Mouse (Mus musculus): Measurements from ENCODE around the gene Lce3a. TPM values are rescaled to one million over a fixed set of nuclear protein-coding genes. Genes with fewer than 3 reads are reported as not detected.
A peak's percentile ranks its signal among the peaks of the same experiment; 100 is the strongest.

The Lce3a gene
- polyA plus RNA-seq, 1 experiment from 2014 or later: not detected

DNA sequence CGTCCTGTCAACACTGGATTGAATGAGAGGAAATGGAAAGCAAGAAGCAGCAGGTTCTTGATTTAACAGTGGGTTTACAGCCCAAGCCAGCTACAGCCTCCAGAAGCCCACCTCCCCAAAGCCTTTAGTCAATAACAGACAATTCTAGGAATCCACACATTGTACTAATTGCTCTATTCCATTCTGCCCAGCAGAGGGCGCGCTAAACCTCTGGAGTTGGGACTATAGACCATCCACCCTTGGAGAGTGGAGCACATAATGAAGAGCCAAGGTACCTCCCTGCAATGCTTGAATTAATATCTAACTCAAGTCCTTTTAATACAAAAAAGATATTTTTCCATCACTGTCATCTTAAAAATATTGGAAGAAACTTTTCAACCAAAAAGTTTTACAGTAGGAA lies 23.0 kb downstream of the Lce3a start:
- WGBS: 20% methylated on average over 3 of the region's 3 CpGs
- peak; percentile 44 for DNase-seq
- H3K9ac ChIP-seq (replicated peaks; ENCODE audit: low read length): no peak overlapping the region

DNA sequence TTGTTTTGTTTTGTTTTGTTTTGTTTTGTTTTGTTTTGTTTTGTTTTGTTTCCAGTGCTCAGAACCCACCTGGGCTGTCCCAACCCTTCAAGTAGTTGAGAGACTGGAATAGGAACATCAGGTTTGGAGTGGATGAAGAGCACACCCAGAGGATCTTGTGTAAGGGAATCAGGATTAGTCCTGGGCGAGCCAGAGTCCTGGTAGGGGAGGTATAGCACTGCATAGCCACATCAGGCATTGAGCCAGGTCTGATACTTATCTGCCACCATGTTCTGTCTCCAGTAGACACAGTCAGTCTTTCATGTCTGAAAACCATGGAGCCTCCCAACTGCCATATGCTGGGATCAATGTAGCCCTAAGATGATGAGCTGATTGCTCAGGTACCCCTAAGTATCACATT lies 31.5 kb downstream of the Lce3a start:
- Histone ChIP-seq H3K4me3 (replicated peaks; ENCODE audit: low read depth, low read length) (no peak overlapping the region), H3K9ac (replicated peaks; ENCODE audit: low read length) (no peak overlapping the region), H3K4me2 (ENCODE audit: low read length) (no peak overlapping the region), H3K27ac (replicated peaks; ENCODE audit: low read depth, low read length) (no peak overlapping the region), H3K9me3 (ENCODE audit: control insufficient read depth, low read length) (no peaks in the 10 kb centered on the region), H3K4me1 (ENCODE audit: control insufficient read depth, insufficient read depth, low read length) (no peaks in the 10 kb centered on the region), H3K27me3 (ENCODE audit: control insufficient read depth, insufficient read depth, low read length) (no peaks in the 10 kb centered on the region), H3K36me3 (ENCODE audit: control insufficient read depth, insufficient read depth, low read length) (no peaks in the 10 kb centered on the region)
- no peak for ATAC-seq (ENCODE audit: low FRiP score, low TSS enrichment)
- 50% methylated on average over 1 of the region's 1 CpGs for WGBS
- DNase-seq: no peak

More for the DNA sequence above, 23.0 kb downstream of the Lce3a start:
- Histone ChIP-seq H3K36me3 (ENCODE audit: control insufficient read depth, insufficient read depth, low read length) (no peaks in the 10 kb centered on the region), H3K4me1 (ENCODE audit: control insufficient read depth, insufficient read depth, low read length) (no peaks in the 10 kb centered on the region), H3K27me3 (ENCODE audit: control insufficient read depth, insufficient read depth, low read length) (no peaks in the 10 kb centered on the region), H3K4me3 (replicated peaks; ENCODE audit: low read depth, low read length) (no peak overlapping the region), H3K27ac (replicated peaks; ENCODE audit: low read depth, low read length) (no peak overlapping the region), H3K9me3 (ENCODE audit: control insufficient read depth, low read length) (no peaks in the 10 kb centered on the region), H3K4me2 (ENCODE audit: low read length) (no peak overlapping the region)
- no peak for ATAC-seq (ENCODE audit: low FRiP score, low TSS enrichment)

DNA sequence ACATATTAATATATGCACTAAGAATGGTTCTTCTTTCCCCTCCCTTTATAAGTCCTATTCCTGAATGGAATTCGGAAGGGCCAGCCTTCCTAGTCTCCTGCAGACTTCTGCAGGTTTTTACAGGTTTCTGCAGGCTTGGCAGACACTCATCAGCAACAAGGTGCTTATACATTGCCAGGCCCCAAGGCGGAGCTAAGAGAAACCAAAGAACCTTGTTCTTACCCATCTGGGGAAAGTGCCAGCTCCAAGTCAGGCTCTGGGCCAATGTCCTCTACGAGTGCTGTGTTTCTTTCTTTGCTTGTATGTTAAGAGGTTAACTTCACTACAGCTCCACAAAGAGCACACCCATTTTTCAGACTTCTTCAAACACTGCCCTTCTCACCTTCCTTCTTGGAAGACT lies 32.0 kb downstream of the Lce3a start:
- Histone ChIP-seq H3K4me2 (ENCODE audit: low read length) (no peak overlapping the region), H3K4me3 (replicated peaks; ENCODE audit: low read depth, low read length) (no peak overlapping the region), H3K9ac (replicated peaks; ENCODE audit: low read length) (no peak overlapping the region), H3K27me3 (ENCODE audit: control insufficient read depth, insufficient read depth, low read length) (no peaks in the 10 kb centered on the region), H3K9me3 (ENCODE audit: control insufficient read depth, low read length) (no peaks in the 10 kb centered on the region), H3K4me1 (ENCODE audit: control insufficient read depth, insufficient read depth, low read length) (no peaks in the 10 kb centered on the region), H3K36me3 (ENCODE audit: control insufficient read depth, insufficient read depth, low read length) (no peaks in the 10 kb centered on the region), H3K27ac (replicated peaks; ENCODE audit: low read depth, low read length) (no peak overlapping the region)
- no peak for DNase-seq
- WGBS: 77% methylated on average over 3 of the region's 3 CpGs
- ATAC-seq (ENCODE audit: low FRiP score, low TSS enrichment): no peak

Other genes with a start within 250 kb of the Lce3a start
- gene Lce1c, start 247.0 kb downstream of the Lce3a start, polyA plus RNA-seq (2014; fragmentation: Nextera tagmentation; extraction: Ambion mirVana): not detected in 2 replicates
- not detected in 2 replicates for gene Lce1d, start 239.0 kb downstream of the Lce3a start, polyA plus RNA-seq (2014; fragmentation: Nextera tagmentation; extraction: Ambion mirVana)
- gene Lce1e, start 217.2 kb downstream of the Lce3a start, polyA plus RNA-seq (2014; fragmentation: Nextera tagmentation; extraction: Ambion mirVana): not detected in 2 replicates
- not detected in 2 replicates for gene Lce1f, start 205.9 kb downstream of the Lce3a start, polyA plus RNA-seq (2014; fragmentation: Nextera tagmentation; extraction: Ambion mirVana)
- not detected in 2 replicates for gene Gm38119, start 187.1 kb downstream of the Lce3a start, polyA plus RNA-seq (2014; fragmentation: Nextera tagmentation; extraction: Ambion mirVana)
- gene Lce1g, start 173.9 kb downstream of the Lce3a start, polyA plus RNA-seq (2014; fragmentation: Nextera tagmentation; extraction: Ambion mirVana): not detected in 2 replicates
- not detected in 2 replicates for gene Lce1h, start 161.2 kb downstream of the Lce3a start, polyA plus RNA-seq (2014; fragmentation: Nextera tagmentation; extraction: Ambion mirVana)
- not detected in 2 replicates for gene Lce1i, start 147.3 kb downstream of the Lce3a start, polyA plus RNA-seq (2014; fragmentation: Nextera tagmentation; extraction: Ambion mirVana)
- gene Lce1j, start 135.7 kb downstream of the Lce3a start, polyA plus RNA-seq (2014; fragmentation: Nextera tagmentation; extraction: Ambion mirVana): not detected in 2 replicates
- gene Lce1k, start 118.3 kb downstream of the Lce3a start, polyA plus RNA-seq (2014; fragmentation: Nextera tagmentation; extraction: Ambion mirVana): not detected in 2 replicates
- not detected in 2 replicates for gene Kprp, start 99.0 kb downstream of the Lce3a start, polyA plus RNA-seq (2014; fragmentation: Nextera tagmentation; extraction: Ambion mirVana)
- gene Lce1l, start 74.9 kb downstream of the Lce3a start, polyA plus RNA-seq (2014; fragmentation: Nextera tagmentation; extraction: Ambion mirVana): not detected in 2 replicates
- not detected in 2 replicates for gene 2310050C09Rik, start 56.0 kb downstream of the Lce3a start, polyA plus RNA-seq (2014; fragmentation: Nextera tagmentation; extraction: Ambion mirVana)
- not detected in 2 replicates for gene Lce3b, start 6.7 kb upstream of the Lce3a start, polyA plus RNA-seq (2014; fragmentation: Nextera tagmentation; extraction: Ambion mirVana)
- not detected in 2 replicates for gene Lce3c, start 18.3 kb upstream of the Lce3a start, polyA plus RNA-seq (2014; fragmentation: Nextera tagmentation; extraction: Ambion mirVana)
- not detected in 2 replicates for gene Lce3d, start 31.2 kb upstream of the Lce3a start, polyA plus RNA-seq (2014; fragmentation: Nextera tagmentation; extraction: Ambion mirVana)
- not detected in 2 replicates for gene Lce3e, start 40.8 kb upstream of the Lce3a start, polyA plus RNA-seq (2014; fragmentation: Nextera tagmentation; extraction: Ambion mirVana)
- gene Lce3f, start 66.0 kb upstream of the Lce3a start, polyA plus RNA-seq (2014; fragmentation: Nextera tagmentation; extraction: Ambion mirVana): not detected in 2 replicates
- 0.63 and 2.5 TPM in 2 replicates for gene Crct1, start 89.5 kb upstream of the Lce3a start, polyA plus RNA-seq (2014; fragmentation: Nextera tagmentation; extraction: Ambion mirVana)
- not detected in 2 replicates for gene Lce1m, start 92.8 kb upstream of the Lce3a start, polyA plus RNA-seq (2014; fragmentation: Nextera tagmentation; extraction: Ambion mirVana)
- not detected in 2 replicates for gene Gm4858, start 142.6 kb upstream of the Lce3a start, polyA plus RNA-seq (2014; fragmentation: Nextera tagmentation; extraction: Ambion mirVana)
- not detected in 2 replicates for gene Crnn, start 218.6 kb upstream of the Lce3a start, polyA plus RNA-seq (2014; fragmentation: Nextera tagmentation; extraction: Ambion mirVana)